Mouse (Mus musculus): ENCODE results near the gene Tmem210.

The Tmem210 gene

GRCm38 (mm10) chr2:25265897-25266656, 21.9 kb upstream of the Tmem210 start:
- DNase-seq = peak in 1 of 2 experiments; percentile 26

GRCm38 (mm10) chr2:25266720-25267119, 21.2 kb upstream of the Tmem210 start:
- DNase-seq = peak in 1 of 2 experiments; percentile 37

GRCm38 (mm10) chr2:25267241-25267640, 20.7 kb upstream of the Tmem210 start:
- DNase-seq = no peak

- no peak for DNase-seq
These were observed 20.1 kb upstream of the Tmem210 start for GRCm38 (mm10) chr2:25267746-25268309.

GRCm38 (mm10) chr2:25271827-25272511, 16.0 kb upstream of the Tmem210 start, which contains the start of the genes Ssna1 and Anapc2:
TSS of gene Ssna1 (minus strand) at chr2:25272438.
TSS of gene Anapc2 (plus strand) at chr2:25272478.
- DNase-seq = peak; percentile 98 to 99

- DNase-seq = no peak
These were observed 15.4 kb upstream of the Tmem210 start for GRCm38 (mm10) chr2:25272515-25272914.

- DNase-seq = no peak
These were observed 14.9 kb upstream of the Tmem210 start for GRCm38 (mm10) chr2:25273010-25273409.

- peak; percentile 79 to 87 for DNase-seq
These were observed 8.7 kb upstream of the Tmem210 start for GRCm38 (mm10) chr2:25278928-25279882.

GRCm38 (mm10) chr2:25285551-25285950, 2.4 kb upstream of the Tmem210 start:
- no peak for DNase-seq

GRCm38 (mm10) chr2:25286314-25286713, 1.6 kb upstream of the Tmem210 start:
- DNase-seq = no peak

- DNase-seq = peak; percentile 62 to 80
These were observed 908 bp upstream of the Tmem210 start for GRCm38 (mm10) chr2:25286837-25287636.

GRCm38 (mm10) chr2:25288734-25289345, 895 bp downstream of the Tmem210 start:
- DNase-seq = no peak

GRCm38 (mm10) chr2:25289651-25290050, 1.7 kb downstream of the Tmem210 start, which contains the start of gene Lrrc26:
TSS of gene Lrrc26 (plus strand) at chr2:25289915.
- peak; percentile 54 to 71 for DNase-seq

GRCm38 (mm10) chr2:25290101-25290815, 2.3 kb downstream of the Tmem210 start:
- peak in 1 of 2 experiments; percentile 17 for DNase-seq

GRCm38 (mm10) chr2:25290816-25291130, 2.8 kb downstream of the Tmem210 start:
- peak; percentile 20 to 47 for DNase-seq

GRCm38 (mm10) chr2:25291184-25292053, 3.5 kb downstream of the Tmem210 start:
- DNase-seq = peak in 1 of 2 experiments; percentile 25

- DNase-seq = peak; percentile 22 to 47
These were observed 4.2 kb downstream of the Tmem210 start for GRCm38 (mm10) chr2:25292054-25292544.

GRCm38 (mm10) chr2:25292856-25293255, 4.9 kb downstream of the Tmem210 start:
- DNase-seq = peak; percentile 67 to 82

- no peak for DNase-seq
These were observed 5.8 kb downstream of the Tmem210 start for GRCm38 (mm10) chr2:25293706-25294105.

Data from lung, postnatal 4 days (tissue).